Mouse (Mus musculus) brain, embryonic 14.5 days (tissue): ENCODE measurements at regions not wholly inside any gene's neighbourhood (a gene's known extent, or its start where the extent isn't known, plus 50 kb on each side); places are given as distances from the start of the nearest gene placed in this dataset.

Experiments used
- CTCF ChIP-seq: fragments of 200-500 bp; IDR thresholded peaks from 2 replicates; pipeline ENCODE4 v1.5.1; 2012; ENCODE audit warnings: inconsistent platforms, mild to moderate bottlenecking, moderate library complexity, borderline replicate concordance; ENCODE audit not compliant: insufficient read depth, insufficient read length; ENCODE audit errors: extremely low read depth
- POLR2A ChIP-seq: fragments of 200-500 bp; IDR thresholded peaks from 2 replicates; pipeline ENCODE4 v1.6.1; 2012; ENCODE audit warnings: mild to moderate bottlenecking, inconsistent platforms, borderline replicate concordance; ENCODE audit not compliant: poor library complexity, insufficient read depth, insufficient read length, severe bottlenecking; ENCODE audit errors: extremely low read depth

GRCm38 (mm10) chr9:117962088-117963030, 77.9 kb upstream of the Azi2 start:
- TF ChIP-seq CTCF (no peak), POLR2A (no peak)
